Mouse (Mus musculus) forebrain, embryonic 16.5 days (tissue): ENCODE measurements around the gene Casz1. TPM values are rescaled to one million over a fixed set of nuclear protein-coding genes. Genes with fewer than 3 reads are reported as not detected.

Experiments
- ATAC-seq: fragments of 200-750 bp; cut with Nextera tagmentation; 2 replicates; pipeline ENCODE4 v1.8.0; 2017; ENCODE audit warnings: mild to moderate bottlenecking, moderate library complexity
- H3K27ac ChIP-seq: fragments of 300-500 bp; sonication (generic); 2 replicates; pipeline ENCODE4 v1.5.1; 2014; ENCODE audit warnings: low read length, control low read depth
- H3K27me3 ChIP-seq: fragments of 300-500 bp; sonication (generic); replicated peaks from 2 replicates; pipeline ENCODE4 v1.6.1; 2014; ENCODE audit warnings: low read length; ENCODE audit not compliant: control insufficient read depth, insufficient read depth
- H3K36me3 ChIP-seq: fragments of 300-500 bp; sonication (generic); 2 replicates; pipeline ENCODE4 v1.6.1; 2014; ENCODE audit not compliant: control insufficient read depth, insufficient read depth
- H3K4me1 ChIP-seq: fragments of 300-500 bp; sonication (generic); replicated peaks from 2 replicates; pipeline ENCODE4 v1.6.1; 2014; ENCODE audit warnings: low read length; ENCODE audit not compliant: control insufficient read depth, insufficient read depth
- H3K4me2 ChIP-seq: fragments of 300-500 bp; sonication (generic); 2 replicates; pipeline ENCODE4 v1.6.1; 2014; ENCODE audit warnings: mild to moderate bottlenecking, low read length, control low read depth
- H3K4me3 ChIP-seq: fragments of 300-500 bp; sonication (generic); replicated peaks from 2 replicates; pipeline ENCODE4 v1.5.1; 2014; ENCODE audit warnings: mild to moderate bottlenecking, low read length, control low read depth
- H3K9ac ChIP-seq: fragments of 300-500 bp; sonication (generic); replicated peaks from 2 replicates; pipeline ENCODE4 v1.6.1; 2014; ENCODE audit warnings: low read depth, low read length, control low read depth
- H3K9me3 ChIP-seq: fragments of 300-500 bp; sonication (generic); 2 replicates; pipeline ENCODE4 v1.6.1; 2016; ENCODE audit warnings: low read length; ENCODE audit not compliant: control insufficient read depth
- WGBS: fragments of 180-500 bp; shearing (Covaris S2); extraction: QIAGEN DNeasy Blood & Tissue Kit; methylation state at CpG from one replicate; pipeline ENCODE4 v1.1.7; 2014; 5-methylcytosine and 5-hydroxymethylcytosine counted together
- polyA plus RNA-seq: library from polyadenylated mRNA; unstranded; fragments of >200 nt; fragmentation: Nextera tagmentation; extraction: Ambion mirVana; gene quantifications from 2 replicates; pipeline ENCODE4 v1.2.1, GENCODE M21; 2015

The Casz1 gene
- polyA plus RNA-seq, 1 experiment from 2014 or later = 1.0 TPM

DNA sequence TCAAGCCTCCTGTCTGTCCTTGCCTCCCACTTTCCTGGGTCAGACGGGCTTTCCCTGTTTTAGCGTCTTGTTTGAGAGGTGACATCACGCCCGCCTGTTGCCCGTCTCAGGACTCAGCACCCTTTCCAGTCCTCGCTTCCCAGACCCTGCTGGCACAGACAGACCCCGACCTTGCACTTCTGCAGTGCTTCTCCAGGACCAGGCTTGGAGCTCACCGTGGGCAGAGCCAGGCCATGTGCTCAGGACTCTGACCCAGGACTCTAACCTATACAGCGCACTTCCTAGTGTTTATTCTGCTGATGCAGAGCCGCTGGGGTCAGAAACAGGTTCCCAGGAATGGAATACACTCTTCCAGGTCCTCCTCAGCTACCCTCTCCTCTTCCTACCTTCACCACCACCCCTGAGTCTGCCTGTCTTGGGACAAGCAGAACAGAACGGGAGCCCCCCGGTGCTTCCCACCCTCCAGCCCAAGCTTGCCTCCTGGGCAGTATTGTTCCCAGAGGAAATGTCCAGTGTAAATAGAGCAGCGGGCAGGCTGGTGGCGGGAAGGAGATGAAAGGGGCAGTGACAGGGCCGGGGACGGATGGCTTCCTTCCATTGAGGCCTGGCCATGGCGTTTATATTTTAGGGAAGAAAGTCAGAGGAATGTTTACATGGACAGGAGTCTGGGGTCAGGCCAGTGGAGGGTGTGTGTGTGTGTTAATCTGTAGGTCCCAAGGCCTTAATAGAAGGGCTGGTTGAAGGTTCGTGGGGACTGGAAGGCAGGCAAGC lies 121.5 kb downstream of the Casz1 start:
- no peak overlapping the region for H3K9ac ChIP-seq
- H3K4me1 ChIP-seq = peaks cover 28% of the 10 kb centered on the region
- 42% methylated on average over 18 of the region's 18 CpGs for WGBS
- no peaks in the 10 kb centered on the region for H3K9me3 ChIP-seq
- no peaks in the 10 kb centered on the region for H3K36me3 ChIP-seq
- H3K27me3 ChIP-seq = peaks cover 13% of the 10 kb centered on the region; the same call in 1 of the 2 replicates
- no peak for ATAC-seq
- H3K27ac ChIP-seq = no peak overlapping the region
- H3K4me3 ChIP-seq = no peak overlapping the region
- H3K4me2 ChIP-seq = no peak overlapping the region

DNA sequence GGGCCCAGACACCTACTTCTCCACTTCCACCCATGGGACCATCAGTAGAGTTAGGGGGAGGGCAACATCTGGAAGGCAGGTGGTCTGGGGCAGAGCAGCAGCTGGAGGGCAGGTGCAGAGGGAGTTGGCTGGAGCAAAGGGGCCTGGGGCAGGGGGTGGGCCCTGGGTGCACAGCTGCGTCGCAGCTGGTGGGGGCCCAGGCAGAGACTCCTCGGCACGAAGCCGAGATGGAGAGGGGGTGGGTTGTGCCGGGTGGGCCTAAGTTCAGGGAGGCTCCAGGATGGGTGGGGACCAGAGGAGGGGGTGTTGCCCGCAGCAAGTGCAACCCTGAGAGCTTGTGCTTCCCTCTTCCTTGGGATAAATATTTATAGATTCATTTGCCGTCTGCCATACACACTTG lies 122.2 kb downstream of the Casz1 start:
- 59% methylated on average over 8 of the region's 8 CpGs for WGBS
- H3K4me1 ChIP-seq = peaks cover 30% of the 10 kb centered on the region
- no peak overlapping the region for H3K27ac ChIP-seq
- H3K36me3 ChIP-seq = no peaks in the 10 kb centered on the region
- H3K9ac ChIP-seq = no peak overlapping the region
- ATAC-seq = no peak
- H3K4me3 ChIP-seq = no peak overlapping the region
- no peaks in the 10 kb centered on the region for H3K9me3 ChIP-seq
- peaks cover 10% of the 10 kb centered on the region; the same call in 1 of the 2 replicates for H3K27me3 ChIP-seq
- no peak overlapping the region for H3K4me2 ChIP-seq

DNA sequence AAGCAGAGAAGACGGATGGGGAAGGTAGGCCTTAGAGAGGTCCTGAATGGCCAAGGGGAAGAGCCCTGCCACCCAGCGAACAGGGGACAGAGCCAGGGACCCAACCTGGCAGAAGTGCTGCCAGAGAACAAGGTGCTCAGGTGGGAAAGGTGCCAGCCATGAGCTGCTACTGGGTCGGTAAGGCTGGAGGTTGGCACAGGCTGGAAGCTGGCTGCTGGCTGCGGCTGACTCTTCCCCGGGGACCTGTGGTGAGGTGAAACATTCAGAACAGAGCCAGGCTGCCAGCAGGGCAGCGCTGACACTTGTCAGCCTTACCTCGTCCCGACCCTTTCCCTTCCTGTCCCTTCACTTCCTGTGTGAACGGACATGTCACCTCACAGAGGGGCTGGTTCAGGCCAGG lies 124.1 kb downstream of the Casz1 start:
- Histone ChIP-seq H3K4me3 (no peak overlapping the region), H3K4me1 (peaks cover 21% of the 10 kb centered on the region), H3K9ac (no peak overlapping the region), H3K4me2 (no peak overlapping the region), H3K27ac (no peak overlapping the region), H3K27me3 (peaks cover 10% of the 10 kb centered on the region; the same call in 1 of the 2 replicates), H3K36me3 (no peaks in the 10 kb centered on the region), H3K9me3 (no peaks in the 10 kb centered on the region)
- no peak for ATAC-seq
- 76% methylated on average over 9 of the region's 9 CpGs for WGBS

DNA sequence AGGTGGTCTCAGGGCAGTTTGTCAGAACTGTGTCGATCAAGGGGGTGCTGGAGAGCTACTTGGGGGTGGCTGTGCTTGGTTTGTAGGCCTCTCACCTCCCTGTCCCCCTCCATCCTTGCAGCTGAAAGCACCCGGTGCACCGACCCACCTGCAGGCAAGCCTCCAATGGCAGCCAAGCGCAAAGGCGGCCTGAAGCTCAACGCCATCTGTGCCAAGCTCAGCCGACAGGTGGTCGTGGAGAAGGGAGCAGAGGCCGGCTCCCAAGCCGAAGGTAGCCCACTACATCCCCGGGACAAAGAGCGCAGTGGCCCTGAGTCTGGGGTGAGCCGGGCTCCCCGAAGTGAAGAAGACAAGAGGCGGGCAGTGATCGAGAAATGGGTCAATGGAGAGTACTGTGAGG lies 124.6 kb downstream of the Casz1 start:
- WGBS = 86% methylated on average over 16 of the region's 16 CpGs

DNA sequence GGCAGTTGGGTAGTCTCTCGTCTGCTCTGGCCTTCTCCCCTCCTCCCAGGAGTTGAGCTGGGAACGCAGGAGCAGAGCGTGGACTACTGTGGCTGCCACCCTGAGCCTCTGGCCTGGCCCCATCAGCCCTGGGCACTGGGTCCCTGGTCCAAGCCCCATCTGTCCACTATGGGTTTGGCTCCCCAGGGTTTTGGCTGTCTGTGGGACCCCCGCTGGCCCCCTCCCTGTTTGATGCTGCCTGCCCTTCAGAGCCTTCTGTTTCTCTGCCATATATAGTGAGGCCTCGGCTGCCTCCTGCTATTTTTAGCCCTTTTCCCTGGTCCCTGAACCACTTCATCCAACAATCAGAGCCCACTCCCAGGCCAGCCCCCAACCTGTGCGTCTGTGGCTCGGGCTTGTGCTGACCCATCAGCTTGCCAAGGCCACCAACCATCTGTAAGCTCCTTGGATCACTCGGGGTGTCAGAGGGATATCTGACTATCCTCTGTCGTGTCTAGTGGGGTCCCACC lies 126.5 kb downstream of the Casz1 start:
- H3K27ac ChIP-seq = no peak overlapping the region
- no peak overlapping the region for H3K9ac ChIP-seq
- 61% methylated on average over 9 of the region's 9 CpGs for WGBS
- no peaks in the 10 kb centered on the region for H3K36me3 ChIP-seq
- peaks cover 22% of the 10 kb centered on the region for H3K4me1 ChIP-seq
- no peaks in the 10 kb centered on the region for H3K9me3 ChIP-seq
- no peak for ATAC-seq
- no peak overlapping the region for H3K4me3 ChIP-seq
- peaks cover 5% of the 10 kb centered on the region; the same call in 1 of the 2 replicates for H3K27me3 ChIP-seq
- H3K4me2 ChIP-seq = no peak overlapping the region

More for the DNA sequence above, 124.6 kb downstream of the Casz1 start:
- Histone ChIP-seq H3K4me1 (peaks cover 20% of the 10 kb centered on the region), H3K4me3 (no peak overlapping the region), H3K9ac (no peak overlapping the region), H3K9me3 (no peaks in the 10 kb centered on the region), H3K27me3 (peaks cover 10% of the 10 kb centered on the region; the same call in 1 of the 2 replicates), H3K27ac (no peak overlapping the region), H3K4me2 (no peak overlapping the region), H3K36me3 (no peaks in the 10 kb centered on the region)
- ATAC-seq = no peak

DNA sequence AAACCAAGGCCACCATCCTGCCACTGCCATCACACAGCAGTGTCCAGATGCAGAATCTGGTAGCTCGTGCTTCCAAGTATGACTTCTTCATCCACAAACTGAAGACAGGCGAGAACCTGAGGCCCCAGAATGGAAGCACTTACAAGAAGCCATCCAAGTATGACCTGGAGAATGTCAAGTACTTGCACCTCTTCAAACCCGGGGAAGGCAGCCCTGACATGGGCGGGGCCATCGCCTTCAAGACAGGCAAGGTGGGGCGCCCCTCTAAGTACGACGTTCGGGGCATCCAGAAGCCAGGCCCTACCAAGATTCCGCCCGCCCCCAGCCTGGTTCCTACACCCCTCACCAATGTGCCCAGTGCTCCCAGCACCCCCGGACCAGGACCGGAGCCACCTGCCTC lies 128.9 kb downstream of the Casz1 start:
- Histone ChIP-seq H3K4me1 (peaks cover 18% of the 10 kb centered on the region), H3K27ac (no peak overlapping the region), H3K4me3 (no peak overlapping the region), H3K9ac (no peak overlapping the region), H3K4me2 (no peak overlapping the region), H3K27me3 (no peaks in the 10 kb centered on the region), H3K9me3 (no peaks in the 10 kb centered on the region), H3K36me3 (no peaks in the 10 kb centered on the region)
- ATAC-seq = no peak
- WGBS = 91% methylated on average over 13 of the region's 13 CpGs

DNA sequence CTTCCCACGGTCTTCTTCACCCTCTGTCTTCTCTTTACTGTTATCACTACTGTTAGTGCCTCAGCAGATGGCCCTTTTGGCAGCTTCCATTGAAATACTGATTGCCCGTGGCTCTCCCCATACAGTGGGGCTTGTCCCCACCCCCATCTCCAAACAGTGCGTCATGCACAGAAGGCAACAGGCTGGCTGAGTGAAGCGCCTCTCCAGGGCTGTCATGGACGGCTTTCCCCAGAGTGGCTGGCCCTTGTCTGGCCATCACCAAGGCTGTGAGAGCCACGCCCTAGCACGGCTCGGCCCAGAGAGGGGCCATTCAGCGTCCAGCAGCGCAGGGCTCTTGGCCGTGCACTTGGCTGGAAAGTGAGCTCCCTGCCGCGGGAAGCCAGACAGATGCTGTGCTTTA lies 131.0 kb downstream of the Casz1 start:
- Histone ChIP-seq H3K27ac (no peak overlapping the region), H3K4me1 (peaks cover 17% of the 10 kb centered on the region), H3K9me3 (no peaks in the 10 kb centered on the region), H3K27me3 (0 out of 2 replicates have a peak, but pooled peaks cover 3% of the 10 kb centered on the region), H3K4me2 (no peak overlapping the region), H3K9ac (no peak overlapping the region), H3K4me3 (no peak overlapping the region), H3K36me3 (no peaks in the 10 kb centered on the region)
- peak; percentile 66 for ATAC-seq
- 48% methylated on average over 13 of the region's 13 CpGs for WGBS

DNA sequence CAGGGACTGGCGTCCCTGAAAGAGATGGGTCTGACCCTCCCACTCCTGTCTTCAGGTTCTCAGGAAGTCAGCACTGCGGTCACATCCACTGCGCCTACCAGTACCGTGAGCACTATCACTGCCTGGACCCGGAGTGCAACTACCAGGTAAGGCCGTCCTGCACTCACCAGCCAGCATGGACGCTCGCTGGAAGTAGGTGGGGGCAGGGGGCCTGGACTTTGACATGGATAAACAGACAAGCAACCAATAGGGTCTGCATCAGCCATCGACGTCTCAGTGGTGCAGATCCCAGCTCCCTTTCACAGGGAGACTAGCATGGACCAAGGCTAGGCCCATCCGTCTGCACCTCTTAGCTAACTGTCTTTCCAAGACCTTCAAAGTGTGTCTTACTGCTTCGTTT lies 131.9 kb downstream of the Casz1 start:
- H3K4me2 ChIP-seq = no peak overlapping the region
- 89% methylated on average over 12 of the region's 12 CpGs for WGBS
- no peak overlapping the region for H3K9ac ChIP-seq
- H3K27ac ChIP-seq = no peak overlapping the region
- H3K4me1 ChIP-seq = peaks cover 17% of the 10 kb centered on the region
- 0 out of 2 replicates have a peak, but pooled peaks cover 4% of the 10 kb centered on the region for H3K27me3 ChIP-seq
- H3K9me3 ChIP-seq = no peaks in the 10 kb centered on the region
- H3K4me3 ChIP-seq = no peak overlapping the region
- ATAC-seq = no peak
- H3K36me3 ChIP-seq = no peaks in the 10 kb centered on the region

DNA sequence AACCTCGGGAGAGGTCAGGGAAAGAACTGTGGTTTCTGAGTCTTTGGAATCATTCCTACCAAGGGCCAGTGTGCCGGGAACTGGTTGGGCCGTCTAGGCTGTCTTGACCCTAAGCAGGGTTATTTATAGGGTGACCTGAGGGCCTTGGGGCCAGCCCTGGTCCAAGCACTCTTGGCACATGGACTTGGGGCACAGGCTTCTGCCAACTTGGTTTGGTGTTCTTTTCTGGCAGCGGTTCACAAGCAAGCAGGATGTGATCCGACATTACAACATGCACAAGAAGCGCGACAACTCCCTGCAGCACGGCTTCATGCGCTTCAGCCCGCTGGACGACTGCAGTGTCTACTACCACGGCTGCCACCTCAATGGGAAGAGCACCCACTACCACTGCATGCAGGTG lies 132.5 kb downstream of the Casz1 start:
- WGBS = 91% methylated on average over 12 of the region's 12 CpGs
- H3K27me3 ChIP-seq = 0 out of 2 replicates have a peak, but pooled peaks cover 4% of the 10 kb centered on the region
- H3K4me1 ChIP-seq = peaks cover 20% of the 10 kb centered on the region

More for the DNA sequence above, 132.5 kb downstream of the Casz1 start:
- H3K4me3 ChIP-seq = no peak overlapping the region
- H3K9me3 ChIP-seq = no peaks in the 10 kb centered on the region
- H3K4me2 ChIP-seq = no peak overlapping the region
- no peak overlapping the region for H3K27ac ChIP-seq
- no peak overlapping the region for H3K9ac ChIP-seq
- no peak for ATAC-seq
- no peaks in the 10 kb centered on the region for H3K36me3 ChIP-seq
